Mouse (Mus musculus) ES-E14 (cell line): Measurements from ENCODE around the gene Klhl9.
A peak's percentile ranks its signal among the peaks of the same experiment; 100 is the strongest.

Source experiments
- CHD2 ChIP-seq: IDR thresholded peaks from 2 replicates; pipeline ENCODE4 v1.6.1; 2014; ENCODE audit warnings: mild to moderate bottlenecking, low read depth, low read length, inconsistent platforms
- HCFC1 ChIP-seq: IDR thresholded peaks from 2 replicates; pipeline ENCODE4 v1.6.1; 2012; ENCODE audit warnings: low read length, inconsistent platforms, borderline replicate concordance; ENCODE audit not compliant: insufficient read depth
- MAFK ChIP-seq: IDR thresholded peaks from 2 replicates; pipeline ENCODE4 v1.6.1; 2014; ENCODE audit warnings: mild to moderate bottlenecking, low read depth, low read length, inconsistent platforms; ENCODE audit not compliant: insufficient read depth
- ZC3H11A ChIP-seq: IDR thresholded peaks from 2 replicates; pipeline ENCODE4 v1.6.1; 2012; ENCODE audit warnings: low read depth, mild to moderate bottlenecking, inconsistent platforms, low read length, borderline replicate concordance

DNA sequence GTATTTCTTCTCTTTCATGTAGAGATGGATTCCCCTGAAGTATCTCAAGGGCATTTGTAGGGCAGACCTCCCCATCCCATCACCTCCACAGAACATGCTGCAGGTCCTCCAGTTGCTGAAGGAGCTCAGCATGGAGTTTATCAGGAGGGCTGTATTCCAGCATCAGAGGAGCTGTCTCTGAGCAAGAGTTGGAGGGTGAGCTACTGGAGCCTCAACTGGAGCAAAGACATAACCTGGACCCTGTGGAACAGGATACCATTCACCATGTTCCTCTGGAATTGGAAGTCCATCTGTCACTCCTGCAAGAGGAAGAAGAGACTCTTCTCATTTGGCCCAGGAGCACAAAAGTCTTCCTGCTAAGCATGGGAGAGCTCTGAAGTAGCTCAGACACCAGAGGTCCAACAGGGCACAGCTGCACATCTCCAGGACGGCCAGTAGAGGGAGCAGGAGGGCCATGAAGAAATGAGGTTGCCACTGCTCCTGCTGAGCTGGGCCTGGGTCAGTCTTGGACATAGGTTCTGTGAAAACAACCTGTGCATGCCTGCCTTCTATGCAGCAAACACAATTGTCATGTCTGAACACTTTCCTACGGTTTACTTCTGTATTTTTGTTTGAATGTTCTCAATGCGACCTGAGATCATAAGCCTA is 25.9 kb downstream of the Klhl9 start:
- TF ChIP-seq CHD2 (no peak), ZC3H11A (peak; percentile 76; the same call in 1 of the 2 replicates), HCFC1 (no peak), MAFK (no peak)
